Mouse (Mus musculus): ENCODE results near the gene Slc6a19.
"Not testable (repeated sequence)": the region's sequence is repeated elsewhere in the genome, so short reads cannot be mapped to it uniquely, and the experiment has no call there.

The Slc6a19 gene

DNA sequence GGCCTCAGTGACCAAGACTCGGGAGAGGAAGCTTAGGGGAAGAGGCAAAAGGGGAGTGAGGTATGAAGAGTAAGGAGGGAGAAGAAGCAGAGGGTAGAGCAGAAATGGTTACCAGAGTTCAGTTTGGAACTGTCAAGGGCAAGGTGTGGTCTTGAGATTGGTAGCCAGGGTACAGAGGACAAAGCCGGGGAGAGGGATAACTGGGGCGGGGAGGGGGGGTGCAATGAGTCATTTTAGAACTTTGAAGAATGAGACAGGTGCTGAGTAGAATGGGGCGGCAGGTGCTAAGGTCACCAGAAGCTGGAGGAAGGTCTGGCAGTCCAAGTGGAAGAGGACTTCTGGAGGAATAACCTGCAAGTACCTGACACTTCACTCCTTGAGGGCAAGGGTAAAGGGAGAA, 8.5 kb upstream of the Slc6a19 start:
- no peak for DNase-seq (ENCODE audit: low spot score in 2 of 2)

DNA sequence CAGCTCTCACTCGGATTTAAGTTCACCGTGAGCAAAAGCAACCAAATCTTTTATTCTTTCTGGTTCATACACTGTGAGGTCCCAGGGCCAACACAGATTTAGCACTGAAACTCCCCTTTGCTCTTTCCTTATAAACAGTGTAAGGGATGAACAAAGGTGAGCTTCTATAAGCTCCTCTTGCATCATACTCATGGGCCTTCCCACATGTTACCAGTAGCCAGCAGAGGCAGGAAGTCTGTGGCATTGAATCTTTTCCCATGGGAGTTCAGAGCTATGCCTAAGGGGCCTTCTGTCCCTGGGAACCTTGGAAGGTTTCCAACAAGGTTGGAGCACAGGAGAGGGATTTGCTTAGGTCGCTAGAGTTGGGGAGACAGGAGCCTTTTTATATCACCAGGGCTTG, 7.6 kb upstream of the Slc6a19 start:
- no peak for DNase-seq (ENCODE audit: low spot score in 2 of 2)

DNA sequence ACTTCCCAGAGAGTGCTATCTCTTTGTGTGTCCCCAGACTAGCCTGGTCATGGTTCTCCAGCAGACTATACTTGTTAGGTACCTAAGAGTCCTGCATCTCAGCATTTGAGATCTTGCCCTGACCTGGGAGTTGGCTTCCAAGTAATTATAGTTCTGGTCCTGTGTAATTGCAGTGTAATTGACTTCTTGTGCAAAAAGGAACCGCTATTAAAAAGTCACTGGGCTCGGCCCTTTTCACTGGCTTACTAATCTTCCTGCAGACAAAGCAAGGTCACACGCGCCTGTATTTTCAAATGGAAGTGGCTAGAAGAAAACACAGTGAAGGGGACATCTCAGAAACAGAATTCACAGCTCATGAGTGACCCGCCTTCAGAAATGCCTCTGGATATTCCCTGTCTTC, 7.1 kb upstream of the Slc6a19 start:
- DNase-seq (ENCODE audit: low spot score in 2 of 2), result no peak

DNA sequence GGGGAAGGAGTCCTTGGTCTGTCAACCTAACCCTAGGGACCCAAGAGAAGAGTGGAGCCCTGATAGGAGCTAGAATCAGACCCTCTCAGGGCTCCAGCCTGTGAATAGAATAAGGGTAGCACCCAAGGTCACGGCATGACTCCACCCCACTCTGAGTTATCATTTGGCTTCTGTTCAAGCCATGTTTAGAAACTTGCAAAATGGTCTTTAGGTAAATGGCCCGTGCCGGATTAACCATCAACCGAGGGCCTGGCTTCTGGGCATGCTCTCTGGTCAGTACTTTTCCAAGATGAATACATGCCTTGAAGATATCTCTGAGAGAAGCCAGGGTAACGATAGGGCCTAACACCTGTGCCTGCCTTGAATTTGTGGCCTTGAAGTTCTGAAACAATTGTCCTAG, 6.6 kb upstream of the Slc6a19 start:
- no peak for DNase-seq (ENCODE audit: low spot score in 2 of 2)

DNA sequence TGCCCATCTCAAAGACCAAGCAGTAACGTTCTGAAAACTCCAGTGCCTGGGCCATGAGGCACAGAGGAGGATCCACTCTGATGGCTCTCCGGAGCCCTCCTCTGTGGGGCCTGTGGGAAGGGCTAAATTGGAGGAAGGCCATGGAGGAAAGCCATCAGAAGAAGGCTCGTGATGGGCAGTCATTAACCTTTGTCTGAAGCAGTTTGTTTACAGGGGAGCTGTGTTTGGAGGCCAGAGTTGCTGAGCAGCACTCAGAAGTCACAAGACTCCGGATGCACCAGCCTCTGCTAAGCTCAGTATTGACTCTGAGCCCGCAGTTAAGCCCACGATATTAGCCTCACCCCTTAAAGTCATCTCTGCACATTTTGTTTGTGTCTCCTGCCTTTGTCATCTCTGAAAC, 4.8 kb upstream of the Slc6a19 start:
- no peak for DNase-seq (ENCODE audit: low spot score in 2 of 2)

DNA sequence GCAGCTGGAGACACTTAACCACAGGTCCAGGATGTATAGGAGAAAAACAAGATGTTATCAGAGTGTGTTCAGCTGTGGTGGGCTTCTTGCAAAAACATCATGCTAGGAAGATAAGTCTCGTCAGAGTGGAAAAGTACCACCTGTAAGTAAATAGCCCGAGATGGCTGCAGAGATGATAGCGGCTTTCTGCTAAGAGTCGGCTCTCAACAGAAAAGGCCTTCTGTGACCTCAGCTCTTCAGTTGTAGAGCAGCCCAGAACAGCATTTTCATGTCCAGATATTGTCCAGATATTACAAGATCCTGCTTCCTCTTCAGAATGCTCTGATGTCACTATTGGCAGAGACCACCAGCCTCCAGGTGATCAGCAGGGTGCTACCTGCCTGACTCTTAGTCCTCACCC, 1.2 kb downstream of the Slc6a19 start:
- DNase-seq (ENCODE audit: low spot score in 2 of 2), result not testable (repeated sequence)

DNA sequence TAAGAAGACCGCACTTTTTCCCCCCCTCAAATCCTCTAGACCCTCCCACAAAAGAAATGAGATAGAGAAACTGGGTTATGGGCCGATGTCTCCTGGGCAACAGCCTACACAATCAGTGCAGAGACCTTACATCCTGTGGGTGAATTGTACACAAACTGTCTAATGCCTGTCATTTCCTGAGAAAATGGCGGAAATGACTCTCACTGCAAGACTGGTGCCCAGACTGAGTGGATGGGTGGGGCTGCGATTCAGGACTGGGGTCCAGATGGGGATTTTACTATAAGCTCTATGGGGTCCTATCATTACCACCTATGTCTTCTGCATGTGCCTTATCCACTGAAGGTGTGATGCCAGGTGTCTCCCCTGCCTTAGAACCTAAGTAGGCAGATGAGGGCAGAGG, 1.9 kb downstream of the Slc6a19 start:
- DNase-seq (ENCODE audit: low spot score in 2 of 2), result peak; percentile 55 to 62

DNA sequence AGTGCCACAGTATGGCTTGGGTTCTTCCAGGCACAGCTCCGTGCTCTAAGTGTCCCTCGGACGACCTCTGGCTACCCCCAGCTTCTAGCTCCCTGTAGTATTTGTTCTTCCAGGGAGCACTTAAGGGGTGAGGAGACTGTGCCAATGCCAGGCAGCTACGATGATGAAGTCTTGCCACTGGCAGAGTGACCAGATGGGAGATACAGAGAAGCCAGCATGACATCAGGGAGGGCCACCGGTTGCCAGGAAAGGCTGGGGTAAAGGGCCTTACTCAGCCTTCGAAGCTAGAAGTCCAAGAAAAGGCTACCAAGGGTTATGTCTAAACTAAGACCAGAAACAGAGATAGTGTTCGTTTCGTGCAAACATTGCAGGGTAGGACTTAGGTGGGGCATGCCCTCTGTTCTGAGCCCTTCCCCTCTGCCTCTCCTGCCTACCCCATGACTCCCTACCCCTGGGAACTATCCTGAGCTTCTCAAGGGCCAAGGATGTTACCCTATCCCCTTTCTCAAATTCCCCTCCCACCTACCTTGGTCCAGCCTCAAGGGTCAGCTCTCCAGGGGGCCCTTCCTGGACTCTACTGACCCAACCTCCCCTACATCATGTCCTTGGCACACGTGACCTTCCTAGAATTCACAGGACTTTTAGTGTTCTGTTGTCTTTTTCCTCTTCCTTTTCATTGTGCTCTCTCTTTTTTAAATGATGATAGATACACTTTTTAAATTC, 3.3 kb downstream of the Slc6a19 start:
- no peak for DNase-seq (ENCODE audit: low spot score in 2 of 2)

DNA sequence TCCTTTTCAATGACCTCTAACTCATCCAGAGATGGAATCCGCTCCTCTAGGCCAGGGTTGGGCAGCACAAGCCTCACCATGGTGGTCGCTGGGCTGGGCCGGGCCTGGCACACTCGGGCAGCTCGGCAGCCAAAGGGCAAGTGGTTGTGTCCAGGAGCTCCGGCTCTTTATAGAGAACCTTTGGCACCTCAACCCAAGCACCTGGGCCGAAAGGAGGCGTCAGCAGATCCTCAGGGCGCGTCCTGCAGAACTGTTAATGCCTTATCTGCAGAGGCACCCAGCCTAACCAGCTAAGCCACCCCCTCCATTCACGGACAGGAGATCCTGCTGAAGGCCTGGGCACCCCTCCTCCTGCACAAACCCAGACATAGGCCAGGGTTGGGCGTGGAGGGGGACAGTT, 4.1 kb downstream of the Slc6a19 start:
- DNase-seq (ENCODE audit: low spot score in 2 of 2), result no peak

DNA sequence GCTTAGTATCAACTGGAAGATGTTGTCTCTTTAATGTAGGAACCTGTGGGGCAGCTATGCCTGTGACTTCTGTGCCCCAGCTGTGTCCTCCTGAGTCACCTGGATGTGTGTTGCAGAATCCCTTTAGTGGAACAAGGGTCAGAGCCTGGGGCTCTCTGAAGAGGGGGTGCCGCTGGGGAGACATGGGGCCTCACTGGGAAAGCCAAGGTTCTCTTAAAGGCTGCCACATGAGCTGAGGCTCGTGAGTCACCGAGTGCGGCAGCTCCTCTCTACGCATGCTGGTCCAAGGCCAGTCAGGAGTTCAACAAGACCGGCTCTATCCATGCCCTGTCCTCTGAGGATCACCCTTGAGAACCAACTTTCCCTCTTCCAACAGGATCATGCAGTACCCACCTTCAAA, 5.0 kb downstream of the Slc6a19 start:
- DNase-seq (ENCODE audit: low spot score in 2 of 2), result no peak

DNA sequence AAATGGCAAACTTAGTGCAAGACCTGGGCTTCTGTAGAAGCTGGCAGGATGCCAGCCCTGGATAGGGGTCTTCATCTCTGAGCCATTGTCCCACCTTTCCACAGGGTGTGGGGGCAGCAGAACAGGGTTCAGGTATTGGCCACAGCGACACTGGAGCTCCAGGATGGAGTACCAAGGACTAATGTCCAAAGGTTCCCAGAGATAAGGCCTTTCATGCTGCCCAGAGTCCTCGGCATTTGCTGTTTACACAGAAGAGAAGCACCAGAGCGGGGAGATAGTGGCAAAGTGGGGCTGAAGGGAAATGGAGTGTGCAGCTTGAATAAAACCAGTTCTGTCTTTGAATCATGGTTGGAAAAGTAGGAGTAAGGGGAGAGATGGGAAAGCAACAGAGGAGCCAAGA, 8.1 kb downstream of the Slc6a19 start:
- DNase-seq (ENCODE audit: low spot score in 2 of 2), result no peak

DNA sequence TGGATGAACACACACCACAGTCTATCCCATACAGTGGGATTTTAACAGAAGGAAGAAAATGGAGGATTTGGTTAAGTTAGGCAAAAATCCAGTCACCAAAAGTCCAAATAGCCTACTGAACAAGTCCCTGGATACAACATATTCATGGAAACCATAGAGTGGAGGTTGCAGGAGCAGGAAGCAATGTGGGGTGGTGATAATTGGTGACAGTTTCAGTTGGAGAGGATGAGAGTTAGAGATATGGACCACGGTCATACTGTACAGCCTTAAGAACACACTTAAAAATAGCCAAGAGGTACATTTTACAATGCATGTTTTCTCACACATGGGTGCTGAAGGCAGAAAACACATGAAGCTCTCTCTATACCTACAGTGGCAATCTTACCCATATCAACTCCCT, 9.7 kb downstream of the Slc6a19 start:
- DNase-seq (ENCODE audit: low spot score in 2 of 2), result no peak

DNA sequence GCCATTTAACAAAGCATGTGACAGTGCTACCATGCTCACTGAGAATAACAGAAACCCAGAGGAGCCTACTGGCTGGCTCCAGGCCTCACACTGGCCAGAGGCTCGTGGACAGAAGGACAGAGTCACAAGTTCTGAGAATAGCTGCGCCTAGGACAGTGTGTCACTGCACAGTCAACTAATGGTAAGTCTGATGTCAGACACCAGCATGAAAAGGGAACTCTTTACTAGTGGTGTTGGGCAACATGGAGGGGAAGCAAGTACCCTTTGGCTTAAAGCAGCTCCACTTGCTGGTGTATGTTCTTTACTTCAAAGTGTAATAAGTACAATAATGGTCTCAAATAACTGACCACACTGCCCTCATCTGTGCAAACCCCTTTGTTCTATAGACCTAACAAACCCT, 11.3 kb downstream of the Slc6a19 start:
- no peak for DNase-seq (ENCODE audit: low spot score in 2 of 2)

DNA sequence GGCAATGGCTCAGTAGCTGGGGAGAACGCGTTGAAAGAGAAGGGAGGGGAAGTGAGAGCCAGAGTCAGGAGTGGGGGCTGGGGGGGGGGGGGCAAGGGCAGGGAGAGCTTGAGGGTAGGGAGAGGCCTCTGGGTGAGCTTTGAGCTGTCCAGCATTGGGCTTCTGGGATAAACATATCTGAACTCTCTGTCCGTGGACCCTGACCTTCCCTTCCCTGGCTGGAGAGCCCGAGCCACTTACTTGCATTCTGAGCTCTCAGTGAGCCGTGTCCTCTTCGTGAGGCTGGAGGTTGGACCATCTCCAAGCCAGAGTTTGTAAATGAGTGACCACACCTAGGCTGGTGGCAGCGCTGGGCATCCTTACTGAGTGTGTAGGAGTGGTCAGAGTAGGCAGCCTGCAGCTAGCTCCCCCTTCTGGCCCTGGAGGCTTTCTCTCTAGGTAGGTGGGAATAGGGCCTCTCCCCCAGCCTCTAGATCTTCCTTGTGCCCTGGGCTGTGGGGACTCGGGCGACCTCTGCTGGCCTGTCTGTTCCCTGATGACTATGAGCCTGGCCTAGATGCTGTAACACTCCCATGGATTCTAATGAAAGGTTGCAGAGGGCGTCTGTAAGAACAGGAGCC, 12.3 kb downstream of the Slc6a19 start:
- DNase-seq (ENCODE audit: low spot score in 2 of 2), result peak; percentile 85 to 89

DNA sequence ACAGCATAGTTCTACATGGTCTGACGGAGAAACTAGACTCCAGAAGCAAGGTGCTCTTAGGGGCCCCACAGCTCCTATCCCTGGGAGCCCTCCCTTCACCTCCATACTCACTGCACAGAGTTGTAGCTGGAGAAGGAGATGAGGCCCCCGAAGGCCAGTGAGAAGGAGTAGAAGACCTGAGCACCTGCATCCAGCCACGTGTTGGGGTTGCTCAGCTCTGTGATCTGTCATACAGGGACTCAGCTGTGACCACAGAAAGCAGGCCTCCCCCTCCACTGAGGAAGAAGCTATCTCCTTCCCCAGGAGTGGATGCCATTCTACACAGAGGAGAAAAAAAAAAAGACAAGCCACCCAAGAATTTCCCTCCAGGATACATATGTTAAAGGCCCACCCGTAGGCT, 15.7 kb downstream of the Slc6a19 start:
- peak; percentile 69 to 80 for DNase-seq (ENCODE audit: low spot score in 2 of 2)

DNA sequence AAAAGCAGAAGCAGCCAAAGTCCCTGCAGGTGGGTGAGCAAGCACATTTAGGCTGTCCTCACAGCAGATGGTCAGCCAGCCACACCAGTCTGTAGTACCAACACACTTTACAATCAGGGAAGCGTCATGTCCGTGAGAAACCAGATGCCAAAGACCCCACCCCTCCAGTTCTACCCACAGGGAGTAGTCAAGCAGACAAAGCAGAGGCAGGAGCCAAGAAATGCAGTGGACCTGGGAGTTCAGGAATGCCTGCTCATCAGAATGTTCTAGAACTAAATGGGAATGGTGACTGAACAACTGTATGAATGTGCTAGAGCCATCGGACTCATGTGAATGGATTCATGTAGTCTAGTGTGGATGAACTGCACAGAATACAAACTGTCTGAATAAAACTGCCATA, 17.1 kb downstream of the Slc6a19 start:
- DNase-seq (ENCODE audit: low spot score in 2 of 2), result no peak

DNA sequence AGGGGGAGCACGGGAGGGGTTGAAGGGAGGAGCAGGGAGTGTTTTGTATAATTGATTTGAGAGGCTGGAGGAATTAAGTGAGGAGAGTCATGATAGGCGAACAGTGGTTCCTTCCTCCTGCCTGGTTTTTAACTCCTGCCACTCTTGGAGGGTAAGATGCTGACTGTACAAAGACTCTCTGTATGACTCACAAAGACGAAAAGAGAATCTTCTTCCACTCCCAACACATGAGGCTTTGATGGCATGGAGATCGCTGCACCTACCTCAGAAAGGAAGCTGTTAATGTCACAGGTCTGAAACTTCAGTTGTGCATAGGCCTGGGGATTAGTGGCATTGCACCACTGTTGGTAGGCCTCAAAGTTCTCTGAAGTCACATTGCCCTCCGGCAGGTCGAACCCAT, 19.2 kb downstream of the Slc6a19 start:
- no peak for DNase-seq (ENCODE audit: low spot score in 2 of 2)

DNA sequence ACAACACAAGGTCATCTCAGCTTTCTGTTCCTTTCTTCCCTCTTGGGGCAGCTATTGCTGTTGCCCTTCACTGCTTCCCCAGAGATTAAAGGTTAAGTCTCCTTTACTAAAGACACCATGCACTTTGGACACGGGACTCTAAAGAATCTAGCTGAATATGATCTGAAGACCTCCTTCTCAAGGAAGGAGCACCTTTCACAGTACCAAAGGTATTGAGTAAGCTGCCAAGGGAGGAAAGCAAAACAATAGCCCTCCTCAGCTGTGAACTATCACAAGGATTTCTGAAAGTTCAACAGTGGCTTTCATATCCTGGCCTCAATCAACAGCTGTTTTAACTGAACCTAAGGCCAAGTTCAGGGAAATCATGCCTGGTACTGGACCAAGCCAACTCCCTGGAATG, 20.3 kb downstream of the Slc6a19 start:
- no peak for DNase-seq (ENCODE audit: low spot score in 2 of 2)

DNA sequence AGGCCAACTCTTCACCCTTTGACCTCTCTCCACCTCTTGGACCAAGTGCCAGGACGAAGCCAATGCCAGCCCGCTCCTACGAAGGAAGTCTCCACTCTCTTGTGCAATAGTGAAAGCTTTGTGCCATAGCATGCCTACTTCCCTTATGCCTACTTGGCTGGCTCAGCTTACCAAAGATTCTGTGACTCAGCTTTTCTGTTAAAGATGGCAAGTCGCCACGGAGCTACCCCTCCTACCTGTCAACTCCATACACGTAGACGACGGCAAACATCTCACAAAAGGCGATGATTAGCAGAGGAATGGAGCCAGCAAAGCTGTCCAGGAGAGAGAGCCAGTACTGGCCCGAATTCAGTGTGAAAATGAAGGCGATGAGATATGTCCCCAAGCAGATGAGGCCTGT, 21.0 kb downstream of the Slc6a19 start:
- DNase-seq (ENCODE audit: low spot score in 2 of 2), result no peak

DNA sequence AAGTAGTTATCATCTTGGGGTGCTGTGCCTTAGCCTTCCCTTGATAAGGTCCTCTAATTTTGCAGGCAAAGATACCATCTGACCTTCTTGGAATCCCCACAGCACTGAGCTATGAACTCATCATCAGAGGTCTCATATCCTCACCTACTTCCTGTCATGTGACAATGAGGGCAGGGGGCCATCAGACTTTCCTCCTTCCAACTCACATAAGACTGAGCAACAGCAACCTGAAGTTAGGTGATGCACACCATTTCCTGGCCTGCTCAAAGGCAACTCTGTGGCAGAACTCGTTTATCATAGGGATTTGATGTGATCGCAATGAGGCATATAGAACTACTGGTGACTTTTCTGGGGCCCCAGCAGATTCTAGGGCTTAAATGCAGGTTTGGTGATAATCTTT, 22.4 kb downstream of the Slc6a19 start:
- no peak for DNase-seq (ENCODE audit: low spot score in 2 of 2)

DNA sequence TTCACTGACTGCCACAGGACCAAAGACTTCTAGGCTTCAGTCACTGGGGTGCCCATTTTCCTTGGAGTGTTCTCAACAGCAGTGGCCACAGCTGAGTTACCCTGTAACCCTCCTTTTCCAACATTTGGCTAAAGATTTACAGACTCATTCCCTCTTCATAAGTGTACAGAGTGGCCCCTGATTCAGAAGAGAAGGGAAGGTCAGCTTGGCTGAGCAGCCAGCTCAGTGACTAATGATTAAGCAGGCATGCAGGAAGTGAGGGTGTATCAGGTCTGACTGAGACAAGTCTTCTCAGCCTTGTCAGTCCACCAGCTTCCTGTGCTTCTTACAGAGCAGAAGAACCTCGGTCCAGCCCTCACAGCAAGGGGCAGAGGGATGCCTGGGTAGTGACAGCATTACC, 24.3 kb downstream of the Slc6a19 start:
- no peak for DNase-seq (ENCODE audit: low spot score in 2 of 2)

DNA sequence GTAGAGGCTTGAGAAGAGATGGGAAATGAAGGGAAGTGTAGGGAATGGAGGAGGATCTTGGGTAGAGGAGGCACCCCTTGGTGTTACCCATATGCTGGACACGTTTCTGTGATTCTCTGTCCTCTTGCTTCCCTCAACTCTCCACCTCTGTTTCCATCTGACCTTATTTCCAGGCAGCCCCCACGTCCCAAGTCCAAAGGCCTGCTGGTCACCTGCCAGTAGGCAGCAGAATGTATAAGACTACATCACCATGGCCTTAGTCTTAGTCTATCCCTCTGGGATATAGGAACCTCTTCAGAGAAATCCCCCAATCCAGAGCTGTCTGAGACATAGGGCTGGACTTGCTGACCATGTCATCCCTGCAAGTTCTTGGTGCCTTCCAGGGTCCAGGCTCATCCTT, 25.4 kb downstream of the Slc6a19 start:
- no peak for DNase-seq (ENCODE audit: low spot score in 2 of 2)

DNA sequence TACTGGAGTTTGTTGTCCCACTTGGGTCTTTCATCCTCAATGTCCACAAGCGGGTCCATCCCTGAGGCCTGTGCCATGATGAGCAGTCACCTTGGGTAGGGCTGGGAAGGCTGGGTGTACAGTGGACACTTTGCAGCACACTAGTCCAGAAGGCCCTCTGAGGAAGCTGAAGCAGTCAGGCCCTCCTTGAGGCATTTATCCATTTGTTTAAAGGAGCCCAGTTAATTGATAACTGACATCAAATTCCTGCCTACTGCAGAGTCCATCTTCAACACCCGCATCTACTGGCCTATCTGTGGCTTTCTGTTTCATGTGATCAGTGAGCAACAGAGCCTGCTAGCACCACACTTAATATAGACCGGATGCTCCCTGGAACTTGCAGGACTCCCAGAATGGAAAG, 26.8 kb downstream of the Slc6a19 start, which contains the start of gene Slc6a18:
TSS of gene Slc6a18 (minus strand) at position 171 of the 400 bp plus-strand sequence.
- DNase-seq (ENCODE audit: low spot score in 2 of 2), result no peak

DNA sequence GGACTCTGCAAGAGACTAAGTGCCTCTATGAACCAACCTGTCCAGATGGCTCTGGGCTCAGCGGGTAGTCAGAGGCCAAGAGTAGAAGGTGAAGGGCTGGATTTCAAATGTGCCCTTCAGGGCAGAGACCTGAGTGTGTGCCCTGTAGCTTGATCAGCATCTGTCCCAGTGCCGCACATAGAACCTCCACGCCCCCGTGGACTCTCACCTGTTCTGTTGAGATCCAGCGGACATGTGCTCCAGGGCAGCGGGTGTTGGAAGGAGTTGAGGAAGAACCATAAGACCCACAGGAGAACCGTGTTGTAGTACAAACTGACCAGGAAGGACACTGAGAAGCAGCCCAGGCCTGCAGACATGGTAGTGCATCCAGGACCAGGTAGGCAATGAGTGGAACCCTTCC, 29.5 kb downstream of the Slc6a19 start:
- no peak for DNase-seq (ENCODE audit: low spot score in 2 of 2)
